Mouse (Mus musculus) cortical plate, adult 2 months (tissue): ENCODE measurements around the gene Tmod2.

ENCODE experiments used
- CTCF ChIP-seq: fragments of 200-500 bp; IDR thresholded peaks from 2 replicates; pipeline ENCODE4 v1.5.1; 2011; ENCODE audit warnings: mild to moderate bottlenecking, control low read depth, low read length; ENCODE audit not compliant: insufficient read depth; ENCODE audit errors: extremely low read depth
- POLR2A ChIP-seq: fragments of 200-500 bp; IDR thresholded peaks from 2 replicates; pipeline ENCODE4 v1.6.1; 2011; ENCODE audit warnings: mild to moderate bottlenecking, low read length, control low read depth; ENCODE audit not compliant: insufficient read depth; ENCODE audit errors: extremely low read depth

DNA sequence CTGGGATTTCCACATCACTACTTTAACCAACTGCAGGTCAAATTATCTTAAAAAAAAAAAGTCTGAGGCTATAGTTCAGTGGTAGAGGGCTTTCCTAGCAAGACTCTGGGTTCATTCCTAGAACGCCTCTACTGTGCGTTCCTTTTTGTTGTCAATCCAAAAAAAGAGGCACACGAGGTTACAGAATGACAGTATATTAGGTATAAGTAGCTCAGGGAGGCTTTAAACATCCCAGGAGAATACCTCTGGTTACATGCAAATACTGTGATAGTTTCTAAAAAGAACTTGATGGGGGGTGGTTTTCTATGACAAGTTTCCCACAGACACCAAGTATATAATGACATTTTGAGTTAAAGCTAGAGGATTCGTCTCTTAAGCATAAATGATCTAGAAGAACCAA, 3.6 kb downstream of the Tmod2 start:
- no peak for TF ChIP-seq CTCF
- no peak for TF ChIP-seq POLR2A
